Comparison of ENCODE assay signal across 8 mouse cellular contexts in the genomic region with DNA sequence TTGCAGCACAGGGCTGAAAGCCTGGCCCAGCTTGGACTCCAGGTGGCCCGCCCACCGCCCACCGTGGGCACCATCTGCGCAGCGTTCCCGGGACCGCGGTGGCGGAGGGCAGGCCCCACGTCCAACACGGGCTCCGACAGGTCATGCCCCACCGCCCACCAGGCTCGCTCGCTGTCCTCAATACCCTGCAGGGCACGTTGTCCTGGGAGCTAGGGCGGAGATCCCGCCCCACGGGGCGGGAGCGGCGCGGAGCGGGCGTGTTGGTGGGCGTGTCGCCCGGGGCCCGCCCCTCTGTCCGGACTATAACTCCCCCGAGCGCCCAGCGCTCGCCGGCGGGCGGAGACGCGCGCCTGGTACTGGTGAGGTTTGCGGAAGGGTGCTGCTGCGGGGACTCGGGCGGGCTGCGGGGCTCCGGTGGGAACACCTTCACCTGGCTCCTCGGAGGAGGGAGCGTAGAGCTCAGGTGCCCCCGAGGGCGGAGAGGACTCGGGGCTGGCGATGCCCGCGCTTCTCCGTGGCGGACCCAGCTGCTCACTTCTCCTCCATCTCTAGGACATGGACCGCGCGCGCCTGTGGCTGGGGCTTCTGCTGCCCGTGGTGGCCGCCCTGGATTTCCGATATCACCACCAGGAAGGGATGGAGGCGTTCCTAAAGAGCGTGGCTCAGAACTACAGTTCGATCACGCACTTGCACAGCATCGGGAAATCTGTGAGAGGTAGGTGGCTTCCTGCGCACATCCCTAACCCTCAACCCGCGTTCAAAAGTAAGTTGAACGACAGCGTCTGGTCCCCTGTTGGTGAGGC. TPM values are rescaled to one million over a fixed set of nuclear protein-coding genes. Genes with fewer than 3 reads are reported as not detected.
DNase-seq lines count a peak whose midpoint lies in the region; ATAC-seq lines count a peak whose summit lies in the region.

A gene (plus strand): TSS at position 332 of the 803 bp plus-strand sequence.

- no peaks in the 10 kb centered on the region for H3K9me3 ChIP-seq in limb, embryonic 15.5 days
- no peaks in the 10 kb centered on the region for H3K9me3 ChIP-seq in midbrain, embryonic 16.5 days (replicated peaks; ENCODE audit: control insufficient read depth, low read length, poor library complexity, severe bottlenecking)

- H3K27me3 ChIP-seq in limb, embryonic 15.5 days = peaks cover 34% of the 10 kb centered on the region
- peaks cover 35% of the 10 kb centered on the region for H3K27me3 ChIP-seq in midbrain, embryonic 16.5 days (ENCODE audit: control insufficient read depth, insufficient read depth, low read depth, low read length)

- no peak for DNase-seq in cerebellum, adult 9-11 months
- peak; percentile 58 for DNase-seq in embryo, embryonic 11.5 days (ENCODE audit: low read depth, low spot score)
- peak; percentile 77 to 79 for DNase-seq in heart, adult 18-20 months
- DNase-seq in kidney, adult 11 months = peak; percentile 83
- DNase-seq in spleen, postnatal 14 days (ENCODE audit: low spot score in 2 of 2) = peak; percentile 62 to 71

- no peak within 1 kb of the TSS for H3K27ac ChIP-seq in limb, embryonic 15.5 days
- no peak within 1 kb of the TSS for H3K27ac ChIP-seq in midbrain, embryonic 16.5 days (ENCODE audit: low read length)

- no peaks in the 10 kb centered on the region for H3K36me3 ChIP-seq in limb, embryonic 15.5 days
- H3K36me3 ChIP-seq in midbrain, embryonic 16.5 days (ENCODE audit: control insufficient read depth, insufficient read depth, low read length) = no peaks in the 10 kb centered on the region

- peak; percentile 46; the same call in 1 of the 2 replicates for ATAC-seq in cerebellum, adult (ENCODE audit: insufficient number of reproducible peaks, low FRiP score, low TSS enrichment)
- peak; percentile 91 for ATAC-seq in limb, embryonic 15.5 days (ENCODE audit: insufficient number of reproducible peaks, low FRiP score, low TSS enrichment, low read depth)
- ATAC-seq in midbrain, embryonic 16.5 days = peak; percentile 82

- peak within 1 kb of the TSS; percentile 52 for H3K9ac ChIP-seq in limb, embryonic 15.5 days
- peak within 1 kb of the TSS; percentile 59 for H3K9ac ChIP-seq in midbrain, embryonic 16.5 days (ENCODE audit: low read depth, low read length)

- H3K4me2 ChIP-seq in limb, embryonic 15.5 days = peak within 1 kb of the TSS; percentile 95
- peak within 1 kb of the TSS; percentile 89 for H3K4me2 ChIP-seq in midbrain, embryonic 16.5 days (ENCODE audit: low read length)

- peak within 1 kb of the TSS; percentile 65 for H3K4me3 ChIP-seq in limb, embryonic 15.5 days
- peak within 1 kb of the TSS; percentile 51 for H3K4me3 ChIP-seq in midbrain, embryonic 16.5 days (ENCODE audit: low read depth, low read length)

- under 1% methylated on average over 73 of the region's 73 CpGs for WGBS in limb, embryonic 15.5 days
- WGBS in midbrain, embryonic 16.5 days = under 1% methylated on average over 65 of the region's 73 CpGs

- peaks cover 11% of the 10 kb centered on the region for H3K4me1 ChIP-seq in limb, embryonic 15.5 days
- peaks cover 14% of the 10 kb centered on the region; the same call in 1 of the 2 replicates for H3K4me1 ChIP-seq in midbrain, embryonic 16.5 days (ENCODE audit: control insufficient read depth, insufficient read depth, low read length)

RNA-seq across cellular contexts. Expression of the gene that starts here (rescaled TPM):
- 1 to 10 TPM; 2.9 to 3.5 TPM for total RNA-seq in heart, adult 18-20 months (2021)
- 69.8 and 72.6 TPM in 2 replicates for polyA plus RNA-seq in limb, embryonic 15.5 days (2015; fragmentation: Nextera tagmentation; extraction: Ambion mirVana)
- 13.5 and 14.3 TPM in 2 replicates for polyA plus RNA-seq in midbrain, embryonic 16.5 days (2015; fragmentation: Nextera tagmentation; extraction: Ambion mirVana)
